Mouse (Mus musculus): ENCODE results near the gene Lyst. TPM values are rescaled to one million over a fixed set of nuclear protein-coding genes. Genes with fewer than 3 reads are reported as not detected.
"Not testable (repeated sequence)": the region's sequence is repeated elsewhere in the genome, so short reads cannot be mapped to it uniquely, and the experiment has no call there.

The Lyst gene
- total RNA-seq (2021): 1 to 10 TPM; 3.6 to 4.3 TPM
- long read RNA-seq, experiment 1, partial matches to known transcripts: 0 of 2 reads
- long read RNA-seq, experiment 1, other reads (novel, unspliced or antisense): 2 of 2 reads
- long read RNA-seq, experiment 2: 0 reads

DNA sequence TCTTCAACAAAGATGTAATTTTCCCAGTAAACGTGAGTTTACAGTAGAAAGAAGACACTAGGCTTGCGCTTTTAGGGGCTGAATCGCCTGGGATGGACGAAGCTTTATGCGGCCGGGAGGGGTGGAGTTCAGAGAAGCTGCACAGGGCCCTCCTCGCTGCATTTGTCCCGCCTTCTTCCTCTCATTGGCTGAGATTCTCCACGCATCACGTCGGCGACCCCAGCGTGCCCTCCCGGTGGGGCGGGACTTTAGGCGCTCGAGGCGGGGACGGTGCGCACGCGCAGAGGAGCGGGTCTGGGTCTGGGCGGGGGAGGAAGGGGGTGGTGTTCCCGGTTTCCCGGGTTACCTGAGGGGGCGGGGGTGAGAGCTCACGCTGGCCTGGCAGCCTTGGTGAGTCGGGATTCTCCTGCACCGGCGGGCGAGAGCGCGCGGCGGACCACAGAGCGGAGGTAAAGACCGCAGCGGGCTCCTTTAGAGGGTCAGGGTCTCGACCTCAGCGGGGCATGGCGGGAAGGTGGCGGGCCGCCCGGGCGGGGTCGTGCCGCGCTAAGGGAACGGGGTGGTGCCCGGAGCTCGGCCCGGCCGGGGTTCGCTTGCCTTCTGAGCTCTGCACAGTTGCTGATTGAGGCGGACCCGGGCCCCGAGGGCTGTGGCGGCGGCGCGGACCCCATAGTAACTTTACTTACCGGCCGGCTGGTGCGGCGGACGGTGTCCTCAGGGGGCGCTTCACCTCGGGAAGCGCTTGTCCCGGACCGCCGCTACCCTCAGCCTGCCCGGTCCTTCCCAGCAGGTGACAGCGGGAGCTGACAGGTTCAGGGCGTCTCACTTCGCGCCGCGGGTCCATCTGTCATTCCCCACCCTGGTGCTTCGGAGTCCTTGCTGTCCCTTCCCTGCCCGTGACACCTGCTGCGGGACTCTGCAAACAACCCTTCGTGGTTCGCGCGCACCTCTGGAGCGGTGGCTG lies at the start of gene Lyst:
Gene Lyst, plus strand, starts transcription at position 350 of the 964 bp plus-strand sequence.
- DNase-seq (ENCODE audit: low spot score): peak; percentile 99

DNA sequence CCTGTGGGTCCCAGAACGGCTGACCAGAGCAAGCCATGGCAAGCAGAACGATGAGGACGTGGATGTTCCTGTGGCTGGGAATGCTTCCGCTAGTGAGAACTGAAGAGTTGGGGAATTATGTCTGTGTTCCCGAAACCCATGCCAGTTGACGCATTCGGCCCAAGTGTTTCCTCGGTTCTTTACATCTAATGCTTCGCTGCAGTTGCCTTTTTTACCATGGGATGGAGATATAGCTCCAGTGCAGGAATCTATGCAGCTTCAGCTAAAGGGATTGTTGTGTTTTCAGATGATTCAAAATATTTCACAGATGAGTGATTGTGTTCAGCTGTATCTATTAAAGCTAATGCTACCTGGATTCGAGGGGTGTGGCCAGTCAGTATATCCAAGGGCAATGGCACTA lies 47.1 kb upstream of the Lyst start:
- not testable (repeated sequence) for DNase-seq (ENCODE audit: low spot score)

DNA sequence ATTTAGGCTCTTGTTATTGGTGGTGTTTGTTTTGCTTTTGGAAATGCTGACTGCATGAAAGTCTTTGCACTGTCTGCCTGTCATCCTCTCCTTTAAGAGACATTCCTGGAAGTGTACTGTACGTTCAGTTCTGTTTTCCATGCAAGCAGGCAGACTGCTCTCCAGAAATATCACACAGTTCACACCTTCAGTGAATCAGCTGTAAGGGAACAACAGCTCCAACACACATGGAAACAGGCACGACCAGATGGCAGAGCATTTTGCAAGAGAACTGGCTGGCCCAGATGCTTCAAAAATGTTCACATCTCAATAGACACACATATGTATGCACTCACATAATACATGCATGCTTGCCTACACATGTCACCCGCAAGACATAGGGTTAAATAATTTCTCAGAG lies 43.4 kb upstream of the Lyst start:
- DNase-seq (ENCODE audit: low spot score): no peak

DNA sequence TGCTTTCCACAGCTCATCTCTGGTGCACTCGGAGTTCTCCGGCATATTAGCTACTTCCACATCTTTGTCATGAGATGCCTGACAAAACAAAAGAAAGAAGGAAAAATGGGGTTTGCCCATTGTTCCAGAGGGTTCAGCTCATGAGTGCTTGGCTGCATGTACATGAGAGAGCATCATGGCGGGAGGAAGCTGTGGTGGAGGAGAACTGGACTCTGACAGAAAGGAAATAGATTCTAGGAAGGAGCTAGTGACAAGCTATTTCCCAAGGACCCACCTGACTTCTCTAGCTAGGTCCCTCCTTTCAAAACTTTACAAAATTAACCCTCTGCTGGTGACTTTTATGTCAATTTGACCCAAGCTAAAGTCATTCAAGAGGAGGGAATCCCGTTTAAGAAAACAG lies 42.3 kb upstream of the Lyst start:
- DNase-seq (ENCODE audit: low spot score): no peak

DNA sequence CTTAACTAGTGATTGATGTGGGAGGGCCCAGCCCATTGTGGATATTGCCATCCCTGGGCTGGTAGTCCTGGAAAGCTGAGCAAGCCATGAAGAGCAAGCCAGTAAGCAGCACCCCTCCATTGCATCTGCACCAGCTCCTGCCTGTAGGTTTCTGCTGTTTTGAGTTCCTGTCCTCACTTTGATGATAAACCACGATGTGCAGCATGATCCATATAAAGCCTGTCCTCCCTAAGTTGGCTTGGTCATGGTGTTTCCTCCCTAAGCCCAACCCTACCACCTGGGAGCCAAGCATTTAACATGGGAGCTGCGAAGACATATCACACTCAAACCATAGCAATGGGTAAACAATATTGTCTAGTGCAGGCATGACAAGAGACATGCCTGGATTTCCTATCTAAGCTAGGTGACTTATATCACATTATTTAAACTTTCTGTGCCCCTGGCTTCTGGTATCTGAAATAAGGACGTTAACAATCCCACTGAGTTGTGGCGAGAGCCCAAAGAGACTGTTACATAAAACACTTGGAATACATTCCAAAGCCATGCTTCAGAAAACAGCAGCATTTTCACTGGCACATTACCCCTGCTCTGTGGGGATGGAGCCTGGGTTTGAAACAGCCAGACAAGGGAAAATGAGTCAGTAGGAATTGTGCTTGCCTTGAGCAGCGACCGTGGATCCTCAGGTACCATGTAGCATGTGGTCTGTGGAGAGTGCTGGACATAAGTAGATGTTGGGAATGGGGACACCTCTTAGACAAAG lies 41.6 kb upstream of the Lyst start:
- no peak for DNase-seq (ENCODE audit: low spot score)

DNA sequence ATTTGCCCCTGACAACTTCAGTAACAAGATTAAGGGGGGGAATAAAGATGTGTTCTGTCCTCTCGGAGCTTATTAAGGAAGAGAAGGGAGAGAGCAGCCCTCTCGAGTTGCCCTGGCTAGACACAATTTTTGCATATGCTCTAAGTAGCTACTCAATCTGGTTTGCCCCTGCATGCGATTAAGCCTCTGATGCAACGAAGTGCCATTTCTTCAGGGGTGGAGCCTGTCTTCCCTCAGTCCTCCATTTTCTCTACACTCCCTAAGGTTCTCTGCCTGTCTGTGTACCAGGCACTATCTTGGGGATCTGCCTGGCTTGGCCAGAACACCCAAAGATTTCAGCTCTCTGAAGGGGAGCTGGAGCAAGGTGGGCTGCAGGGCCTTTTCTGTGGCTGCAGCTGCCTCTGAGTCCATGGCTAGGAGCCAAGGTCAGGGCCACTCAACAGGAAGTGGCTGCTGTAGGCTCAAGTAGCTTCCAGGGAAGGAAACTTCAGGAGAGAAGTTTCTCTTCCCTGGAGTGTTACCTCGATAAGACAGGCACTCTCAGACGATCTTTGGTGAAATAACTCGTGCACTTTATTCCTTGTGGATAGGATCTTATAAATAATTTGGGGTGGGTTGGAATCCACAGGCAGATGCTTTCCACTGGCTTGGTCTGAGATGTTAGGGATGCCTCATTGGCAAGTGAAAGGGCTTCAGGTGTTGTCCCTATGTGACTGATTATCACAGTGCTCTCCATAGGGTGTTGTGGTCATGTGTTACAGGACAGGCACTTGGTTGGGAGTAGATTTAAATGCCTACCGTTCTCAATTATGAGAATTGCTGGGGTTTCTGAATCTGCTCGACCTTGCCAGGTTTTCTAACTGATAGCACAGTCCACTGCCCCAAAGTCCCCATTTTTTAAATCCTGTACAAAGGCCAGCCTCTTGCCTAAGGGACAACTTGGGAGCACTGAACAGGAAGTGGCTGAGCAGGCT lies 40.2 kb upstream of the Lyst start:
- no peak for DNase-seq (ENCODE audit: low spot score)

DNA sequence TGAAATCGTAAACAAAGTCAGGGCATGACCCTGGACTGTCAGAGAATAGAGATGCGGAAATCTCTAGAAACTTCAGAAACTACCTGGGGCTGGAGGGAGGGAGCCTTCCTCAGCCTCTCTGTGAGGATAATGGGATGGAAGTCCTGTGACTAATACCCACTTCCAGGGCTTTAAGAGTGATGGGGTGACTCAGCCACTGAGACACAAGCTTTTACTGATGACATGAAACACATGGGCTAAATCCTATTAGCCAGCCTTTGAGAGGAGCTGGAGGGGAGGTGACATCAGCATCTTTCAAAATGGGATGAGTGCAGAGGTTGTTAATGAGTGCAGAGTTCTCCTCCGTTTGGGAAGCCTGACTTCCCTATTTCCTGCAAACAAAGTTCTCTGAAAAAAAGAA lies 38.2 kb upstream of the Lyst start:
- DNase-seq (ENCODE audit: low spot score): no peak

DNA sequence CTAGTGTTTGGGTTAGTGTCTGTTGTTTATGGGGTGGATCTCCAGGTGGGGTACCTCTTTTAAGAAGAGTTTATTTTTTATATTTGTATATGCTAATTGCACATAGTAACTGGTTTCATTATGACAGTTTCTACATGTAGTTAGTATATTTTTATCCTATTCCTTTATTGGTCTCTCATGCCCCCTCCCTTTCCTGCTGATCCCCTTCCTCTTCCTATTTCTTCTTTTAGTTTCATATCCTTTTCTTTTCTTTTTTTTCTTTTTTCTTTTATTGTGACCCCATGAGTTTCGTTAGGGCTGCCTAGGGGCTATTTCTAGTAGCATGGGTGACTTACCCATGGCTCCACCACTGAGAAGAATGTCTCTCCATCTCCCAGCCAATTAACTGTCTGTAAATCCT lies 36.5 kb upstream of the Lyst start:
- no peak for DNase-seq (ENCODE audit: low spot score)

DNA sequence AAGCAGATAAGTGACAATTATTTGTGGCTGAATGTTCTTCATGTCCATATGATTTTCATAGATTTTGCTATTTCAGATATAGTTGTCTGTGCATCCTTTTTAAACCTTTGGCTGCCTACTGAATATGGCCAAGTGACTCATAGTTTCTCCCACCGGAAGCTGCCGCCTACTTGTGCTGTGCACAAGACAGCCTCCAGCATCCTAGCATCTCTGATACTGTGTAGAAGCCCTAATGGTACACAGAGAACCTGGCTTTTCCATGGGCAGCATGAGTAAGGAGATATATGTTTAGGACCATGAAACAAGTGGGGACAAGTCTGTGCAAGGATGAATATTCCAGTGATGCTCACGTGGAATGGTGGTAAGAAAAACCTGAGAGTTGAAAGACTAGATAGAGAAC lies 35.0 kb upstream of the Lyst start:
- DNase-seq (ENCODE audit: low spot score): no peak

DNA sequence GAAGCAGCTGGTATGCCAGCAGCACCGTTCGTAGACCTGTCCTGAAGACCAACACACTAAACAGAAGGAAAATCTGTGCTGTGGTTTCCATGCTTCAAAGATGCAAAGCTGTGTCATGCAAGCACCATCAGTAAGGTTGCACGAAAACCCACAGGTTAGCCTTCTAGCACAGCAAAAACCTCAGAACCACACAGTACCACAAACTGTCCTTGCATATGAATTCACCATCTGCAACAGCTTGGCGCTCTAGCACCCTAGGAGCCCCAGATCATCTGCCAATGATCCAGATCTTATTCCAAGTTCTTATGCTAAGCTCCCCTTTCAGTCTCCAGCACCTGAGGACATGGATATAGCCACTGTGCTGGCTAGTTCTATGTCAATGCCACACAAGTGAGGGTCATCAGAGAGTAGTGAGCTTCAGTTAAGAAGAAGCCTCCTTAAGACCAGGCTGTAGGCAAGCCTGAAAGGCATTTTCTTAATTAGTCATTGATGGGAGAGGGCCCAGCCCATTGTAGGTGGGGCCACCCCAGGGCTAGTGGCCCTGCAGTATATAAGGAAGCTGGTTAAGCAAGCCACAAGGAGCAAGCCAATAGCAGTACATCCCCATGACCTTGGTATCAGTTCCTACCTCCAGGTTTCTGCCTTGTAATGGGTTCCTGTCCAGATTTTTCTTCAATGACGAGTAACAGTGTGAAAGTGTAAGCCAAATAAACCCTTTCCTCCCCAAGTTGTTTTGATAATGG lies 33.0 kb upstream of the Lyst start:
- DNase-seq (ENCODE audit: low spot score): no peak

DNA sequence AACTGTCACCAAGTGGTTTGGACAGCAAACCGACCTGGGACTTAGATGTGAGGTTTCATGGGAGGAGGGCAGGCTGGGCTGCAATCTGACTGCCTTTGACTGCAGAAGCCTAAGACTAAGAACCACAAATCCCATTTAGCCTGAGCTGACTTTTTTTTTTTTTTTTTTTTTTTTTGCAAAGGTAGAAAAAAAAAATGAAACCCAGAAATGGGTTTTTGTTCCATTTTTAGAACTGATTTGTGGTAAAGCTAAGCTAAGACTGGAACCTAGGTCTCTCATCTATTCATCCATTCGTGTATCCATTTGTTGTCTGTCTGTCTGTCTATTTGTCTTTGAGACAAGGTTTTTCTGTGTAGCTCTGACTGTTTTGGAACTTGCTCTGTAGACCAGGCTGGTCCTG lies 31.9 kb upstream of the Lyst start:
- no peak for DNase-seq (ENCODE audit: low spot score)

DNA sequence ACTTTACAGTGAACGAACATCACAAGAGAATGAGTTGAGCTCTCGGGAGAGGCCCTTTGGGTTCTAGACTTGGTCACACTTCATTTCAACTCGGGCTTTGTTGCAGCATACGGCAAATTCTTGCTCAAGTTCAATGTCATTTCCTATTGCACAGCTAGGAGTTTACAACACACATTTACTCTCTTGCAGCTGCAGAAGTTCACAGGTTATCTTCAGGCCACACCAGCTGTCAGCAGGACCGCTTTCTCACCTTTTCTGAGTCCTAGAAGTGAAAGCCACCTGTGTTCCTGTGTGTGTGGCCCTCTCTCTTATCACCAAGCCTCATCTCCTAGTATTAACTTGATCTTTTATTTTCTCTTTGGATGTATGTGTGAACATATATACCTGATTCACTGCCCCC lies 31.3 kb upstream of the Lyst start:
- DNase-seq (ENCODE audit: low spot score): no peak

DNA sequence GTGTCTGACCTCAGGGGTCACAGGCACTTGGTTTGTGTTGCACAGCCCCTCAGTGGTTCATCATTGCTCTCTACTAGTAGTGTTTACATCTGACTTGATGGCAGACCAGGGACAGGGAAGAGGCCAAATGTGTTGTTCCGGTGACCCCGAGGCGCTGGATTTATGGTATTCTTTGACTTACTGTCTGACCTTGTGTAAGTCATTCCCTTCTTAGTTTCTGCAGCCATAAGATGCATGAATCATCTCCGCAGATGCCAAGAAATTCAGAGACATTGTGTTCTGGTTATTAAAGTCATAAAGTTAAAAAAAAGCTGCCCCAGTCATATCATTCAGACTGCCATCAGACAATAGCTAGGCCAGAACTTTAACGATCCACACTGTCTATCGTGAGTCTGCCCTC lies 27.6 kb upstream of the Lyst start:
- no peak for DNase-seq (ENCODE audit: low spot score)

DNA sequence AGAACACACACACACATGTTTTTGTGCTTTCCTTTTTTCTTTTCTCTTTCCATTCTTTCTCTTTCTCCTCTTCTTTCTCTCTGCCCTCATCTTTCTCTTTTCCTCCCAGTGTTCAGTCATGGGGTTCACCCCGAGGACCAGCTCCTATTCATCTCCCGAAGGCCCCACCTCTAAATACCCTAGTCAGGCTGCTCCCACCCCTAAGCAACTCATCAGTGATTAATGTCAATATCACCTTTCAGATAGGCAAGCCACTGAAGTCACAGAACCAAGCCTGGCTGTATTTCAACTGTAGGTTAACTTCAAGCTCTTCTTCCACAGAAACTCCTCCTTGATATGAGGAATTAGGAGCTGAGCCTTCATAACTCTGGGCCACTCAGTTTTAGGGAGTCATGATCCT lies 26.1 kb upstream of the Lyst start:
- no peak for DNase-seq (ENCODE audit: low spot score)

DNA sequence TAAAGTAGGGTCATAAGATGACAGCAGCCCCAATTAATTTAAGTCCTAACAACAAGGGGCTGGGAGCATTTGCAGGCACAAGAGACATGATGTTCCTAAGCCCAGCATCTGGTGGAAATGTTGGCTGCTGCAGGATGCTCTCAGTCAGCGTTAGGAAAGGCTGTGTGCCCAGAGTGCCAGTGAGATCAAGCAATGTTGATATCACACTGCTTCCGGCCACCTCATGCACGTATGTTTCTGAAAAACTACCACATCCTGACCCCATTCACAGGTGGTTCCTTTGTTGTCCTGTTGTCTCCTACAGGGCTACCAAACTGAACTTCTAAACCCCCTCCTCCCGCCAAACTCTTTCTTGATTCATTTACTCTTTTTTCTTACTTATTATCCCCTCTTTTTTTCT lies 25.7 kb upstream of the Lyst start:
- no peak for DNase-seq (ENCODE audit: low spot score)

DNA sequence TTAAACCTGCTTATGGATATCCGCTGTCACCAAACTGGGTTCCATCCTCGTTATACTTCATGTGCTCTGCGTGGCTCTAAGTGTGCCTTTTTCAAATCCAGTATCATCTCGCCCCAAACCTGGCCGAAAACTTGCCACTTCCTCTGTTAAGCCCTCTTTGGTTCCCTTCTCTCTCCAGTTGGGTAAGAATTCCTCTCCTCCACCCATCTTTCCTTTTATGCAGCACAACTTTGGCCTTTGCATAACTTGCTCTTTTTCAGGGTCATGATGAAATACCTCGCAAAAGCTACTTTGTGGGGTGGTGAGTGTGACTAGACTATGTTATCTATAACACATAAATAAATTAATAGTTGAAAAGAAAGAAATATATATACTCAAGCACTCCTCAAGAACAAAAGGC lies 22.6 kb upstream of the Lyst start:
- no peak for DNase-seq (ENCODE audit: low spot score)

DNA sequence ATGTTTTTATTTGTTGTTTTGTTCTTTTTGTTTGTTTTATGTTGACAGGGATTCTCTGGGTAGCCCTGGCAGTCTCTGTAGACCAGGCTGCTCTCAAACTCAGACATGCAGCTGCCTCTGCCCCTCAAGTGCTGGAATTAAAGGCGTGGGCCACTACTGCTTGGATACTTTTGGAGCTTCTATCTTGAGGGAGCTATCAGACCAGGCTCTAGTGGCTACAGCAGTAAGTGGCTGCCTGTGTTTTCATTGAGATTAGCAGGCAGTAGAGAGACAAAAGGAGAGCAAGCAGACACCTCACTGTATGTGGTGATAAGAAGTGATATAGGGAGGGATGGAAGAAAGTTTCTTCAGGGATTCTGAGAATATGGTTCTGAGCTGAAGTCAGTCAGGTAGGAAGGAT lies 21.4 kb upstream of the Lyst start:
- no peak for DNase-seq (ENCODE audit: low spot score)

DNA sequence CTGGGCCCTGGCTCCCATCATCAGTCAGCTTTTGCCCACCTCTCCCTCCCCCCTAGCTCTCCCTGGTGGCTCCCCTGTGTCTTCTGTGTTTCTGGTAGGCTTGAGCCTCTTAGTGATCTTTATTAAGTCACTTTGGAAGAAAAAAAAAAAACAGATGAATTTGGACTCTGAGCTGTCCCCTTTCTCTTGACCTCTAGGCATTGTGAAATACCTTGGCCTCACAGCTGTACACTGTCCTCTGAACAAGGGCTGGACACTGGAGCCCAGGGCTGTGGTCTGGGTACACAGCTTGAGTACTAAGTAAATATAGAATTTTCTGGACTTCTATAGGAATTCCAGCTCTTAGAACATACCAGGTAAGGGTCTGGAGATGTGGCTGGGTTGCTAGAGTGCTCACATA lies 20.6 kb upstream of the Lyst start:
- DNase-seq (ENCODE audit: low spot score): peak; percentile 32

DNA sequence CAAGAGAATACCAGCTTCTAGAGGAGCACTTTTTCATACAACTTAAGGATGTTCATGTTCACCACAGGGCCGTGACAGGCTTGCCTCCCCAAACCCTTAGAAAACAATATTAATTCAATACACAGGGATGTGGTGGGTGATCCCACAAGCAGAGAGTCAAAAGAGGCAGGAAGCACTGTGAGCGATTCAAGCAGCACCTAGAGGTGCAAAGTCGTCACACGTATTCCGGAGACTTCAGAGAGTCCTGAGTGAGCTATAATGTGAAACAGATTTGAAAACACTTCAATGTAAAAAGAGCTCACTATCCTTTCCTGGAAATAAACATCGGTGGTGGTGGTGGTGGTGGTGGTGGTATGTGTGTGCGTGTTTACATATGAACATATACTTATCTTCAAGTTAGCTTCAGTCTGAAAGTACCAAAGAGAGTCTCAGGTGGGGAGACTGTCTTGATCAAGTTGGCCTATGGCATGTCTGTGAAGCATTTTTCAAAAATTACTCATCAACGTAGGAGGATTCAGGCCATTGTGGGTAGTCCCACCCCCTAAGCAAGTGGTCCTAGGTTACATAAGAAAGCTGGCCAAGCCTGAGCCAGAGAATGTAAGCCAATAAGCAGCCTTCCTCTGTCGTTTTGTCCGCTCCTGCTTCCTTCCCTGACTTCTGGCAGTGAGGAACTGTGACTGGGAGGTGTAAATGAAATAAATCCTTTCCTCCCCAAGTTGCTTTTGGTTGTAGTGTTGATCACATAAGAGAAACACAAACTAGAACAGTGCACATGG lies 17.9 kb upstream of the Lyst start:
- DNase-seq (ENCODE audit: low spot score): no peak

DNA sequence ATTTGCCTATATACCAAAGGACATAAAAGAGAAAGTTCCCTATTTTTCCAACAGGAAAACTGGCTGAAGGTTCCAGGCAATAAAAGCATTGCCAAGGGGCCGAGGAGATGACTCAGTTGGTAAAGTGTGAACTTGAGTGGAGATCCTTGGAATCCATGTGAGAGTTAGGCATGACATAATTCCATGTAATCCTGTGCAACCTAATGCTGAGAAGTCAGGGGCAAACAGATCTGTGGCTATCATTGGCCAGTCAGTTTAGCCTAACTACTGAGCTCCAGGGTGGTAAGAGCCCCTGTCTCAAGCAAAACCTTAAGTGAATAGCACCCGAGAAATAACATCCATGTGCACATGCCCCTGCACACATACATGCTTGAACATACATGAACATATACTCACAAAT lies 17.3 kb upstream of the Lyst start:
- no peak for DNase-seq (ENCODE audit: low spot score)

Measured in gastrocnemius, adult 18-20 months (tissue).